Mouse (Mus musculus): ENCODE measurements around the gene Tmem209.

DNA sequence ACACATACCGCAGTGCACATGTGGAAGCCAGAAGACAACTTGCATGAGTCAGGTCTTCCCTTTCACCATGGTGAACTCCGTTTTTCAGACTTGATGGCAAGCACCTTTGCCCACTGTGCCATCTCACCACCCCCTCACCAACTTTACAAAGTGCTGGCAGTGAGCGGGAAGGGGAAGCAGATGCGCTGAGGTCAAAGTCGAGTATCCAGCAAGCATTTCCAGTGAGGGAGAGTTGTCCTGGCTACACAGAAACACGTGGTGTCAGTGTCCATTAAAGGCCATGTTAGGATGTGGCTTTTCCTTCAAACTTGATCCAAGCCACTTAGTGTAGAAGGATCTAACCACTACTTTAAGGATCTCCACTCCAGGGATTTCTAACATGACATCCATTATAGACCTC, 31.8 kb downstream of the Tmem209 start:
- no peak for TF ChIP-seq CTCF (IDR thresholded peaks at IDR 0.05; ENCODE audit: low read depth, low read length)
- TF ChIP-seq POLR2A (IDR thresholded peaks at IDR 0.05; ENCODE audit: borderline replicate concordance, low read depth, low read length), result no peak
